Mouse (Mus musculus) ES-Bruce4 (cell line): Measurements from ENCODE around the gene Nsun7. TPM values are rescaled to one million over a fixed set of nuclear protein-coding genes. Genes with fewer than 3 reads are reported as not detected.

ENCODE experiments used
- H3K27ac ChIP-seq: 2 replicates; pipeline ENCODE4 v1.5.1; 2012; ENCODE audit warnings: low read length, inconsistent platforms; ENCODE audit not compliant: insufficient read depth
- H3K27me3 ChIP-seq: 2 replicates; pipeline ENCODE4 v1.6.1; 2012; ENCODE audit warnings: mild to moderate bottlenecking, low read length, inconsistent platforms; ENCODE audit not compliant: control insufficient read depth, poor library complexity, insufficient read depth, severe bottlenecking
- H3K36me3 ChIP-seq: 2 replicates; pipeline ENCODE4 v1.6.1; 2012; ENCODE audit warnings: inconsistent platforms, mild to moderate bottlenecking, low read length, moderate library complexity; ENCODE audit not compliant: control insufficient read depth, poor library complexity, insufficient read depth, severe bottlenecking
- H3K4me1 ChIP-seq: one replicate; pipeline ENCODE4 v1.8.1; 2011; ENCODE audit warnings: low read length; ENCODE audit not compliant: control insufficient read depth, insufficient read depth
- H3K4me3 ChIP-seq: 2 replicates; pipeline ENCODE4 v1.5.1; 2011; ENCODE audit warnings: low read depth, mild to moderate bottlenecking, low read length
- H3K9ac ChIP-seq: 2 replicates; pipeline ENCODE4 v1.6.1; 2012; ENCODE audit warnings: low read depth, mild to moderate bottlenecking, inconsistent platforms; ENCODE audit not compliant: poor library complexity, severe bottlenecking
- H3K9me3 ChIP-seq: replicated peaks from 2 replicates; pipeline ENCODE4 v1.6.1; 2012; ENCODE audit warnings: mild to moderate bottlenecking, low read length, inconsistent platforms; ENCODE audit not compliant: control insufficient read depth, poor library complexity, insufficient read depth, severe bottlenecking
- CTCF ChIP-seq: IDR thresholded peaks from one replicate; pipeline ENCODE4 v1.8.1; 2011; ENCODE audit warnings: low read depth, low read length
- EP300 ChIP-seq: IDR thresholded peaks from 2 replicates; pipeline ENCODE4 v1.6.1; 2011; ENCODE audit warnings: low read depth, low read length; ENCODE audit not compliant: insufficient read depth
- POLR2A ChIP-seq: IDR thresholded peaks from one replicate; pipeline ENCODE4 v1.8.1; 2011; ENCODE audit warnings: low read length; ENCODE audit not compliant: insufficient read depth
- polyA plus RNA-seq: library from polyadenylated mRNA; stranded (reverse); fragments of >200 nt; gene quantifications from 2 replicates; pipeline ENCODE4 v1.2.4, GENCODE M21; 2011; ENCODE audit warnings: low read depth; ENCODE audit not compliant: missing spikeins, insufficient read depth, insufficient read length

The Nsun7 gene
- polyA plus RNA-seq, 1 experiment, result 0.94 TPM

- H3K36me3 ChIP-seq, result no peaks in the 10 kb centered on the region
- H3K27ac ChIP-seq, result no peak overlapping the region
- no peaks in the 10 kb centered on the region for H3K4me1 ChIP-seq
- H3K9ac ChIP-seq, result no peak overlapping the region
- TF ChIP-seq POLR2A (no peak), EP300 (no peak), CTCF (no peak)
- no peak overlapping the region for H3K4me3 ChIP-seq
- no peaks in the 10 kb centered on the region for H3K9me3 ChIP-seq
- H3K27me3 ChIP-seq, result no peaks in the 10 kb centered on the region
Observed at GRCm38 (mm10) chr5:66226526-66226925, 33.2 kb upstream of the Nsun7 start.

GRCm38 (mm10) chr5:66231660-66232269 lies 27.9 kb upstream of the Nsun7 start:
- TF ChIP-seq CTCF (no peak), POLR2A (no peak), EP300 (no peak)
- H3K9me3 ChIP-seq, result no peaks in the 10 kb centered on the region
- H3K9ac ChIP-seq, result no peak overlapping the region
- H3K27ac ChIP-seq, result peak overlapping the region; percentile 72; the same call in 1 of the 2 replicates
- H3K4me3 ChIP-seq, result no peak overlapping the region
- no peaks in the 10 kb centered on the region for H3K36me3 ChIP-seq
- no peaks in the 10 kb centered on the region for H3K4me1 ChIP-seq
- no peaks in the 10 kb centered on the region for H3K27me3 ChIP-seq

- Histone ChIP-seq H3K27ac (peak overlapping the region; percentile 72), H3K27me3 (no peaks in the 10 kb centered on the region), H3K9me3 (no peaks in the 10 kb centered on the region), H3K36me3 (no peaks in the 10 kb centered on the region), H3K9ac (no peak overlapping the region), H3K4me3 (no peak overlapping the region), H3K4me1 (no peaks in the 10 kb centered on the region)
- TF ChIP-seq CTCF, result no peak
Observed at GRCm38 (mm10) chr5:66232456-66232855, 27.2 kb upstream of the Nsun7 start.

- H3K36me3 ChIP-seq, result no peaks in the 10 kb centered on the region
- H3K27ac ChIP-seq, result no peak overlapping the region
- no peak overlapping the region for H3K9ac ChIP-seq
- H3K27me3 ChIP-seq, result no peaks in the 10 kb centered on the region
- H3K9me3 ChIP-seq, result no peaks in the 10 kb centered on the region
- TF ChIP-seq CTCF, result peak; percentile 50
- no peak for TF ChIP-seq POLR2A
- H3K4me3 ChIP-seq, result no peak overlapping the region
- no peaks in the 10 kb centered on the region for H3K4me1 ChIP-seq
Observed at GRCm38 (mm10) chr5:66241894-66242293, 17.8 kb upstream of the Nsun7 start.

- Histone ChIP-seq H3K4me1 (no peaks in the 10 kb centered on the region), H3K9ac (no peak overlapping the region), H3K36me3 (no peaks in the 10 kb centered on the region), H3K4me3 (no peak overlapping the region), H3K27me3 (no peaks in the 10 kb centered on the region), H3K9me3 (no peaks in the 10 kb centered on the region), H3K27ac (no peak overlapping the region)
- TF ChIP-seq CTCF (no peak), EP300 (no peak), POLR2A (no peak)
Observed at GRCm38 (mm10) chr5:66243467-66243866, 16.2 kb upstream of the Nsun7 start.

- Histone ChIP-seq H3K36me3 (no peaks in the 10 kb centered on the region), H3K4me1 (no peaks in the 10 kb centered on the region), H3K9me3 (no peaks in the 10 kb centered on the region), H3K4me3 (no peak overlapping the region), H3K27ac (no peak overlapping the region), H3K27me3 (no peaks in the 10 kb centered on the region), H3K9ac (no peak overlapping the region)
- TF ChIP-seq CTCF, result no peak
Observed at GRCm38 (mm10) chr5:66244043-66244660, 15.5 kb upstream of the Nsun7 start.
